Mouse (Mus musculus) kidney, adult 2 months (tissue): ENCODE measurements around the gene Kiz. TPM values are rescaled to one million over a fixed set of nuclear protein-coding genes. Genes with fewer than 3 reads are reported as not detected.

Experiments
- DNase-seq: peaks from one replicate; pipeline ENCODE4 v3.0.0; 2021
- H3K27ac ChIP-seq: fragments of 200-500 bp; 2 replicates; pipeline ENCODE4 v1.5.1; 2012; ENCODE audit warnings: low read depth, low read length, control low read depth, inconsistent platforms; ENCODE audit not compliant: insufficient read depth
- H3K27me3 ChIP-seq: fragments of 200-500 bp; replicated peaks from 2 replicates; pipeline ENCODE4 v1.6.1; 2012; ENCODE audit warnings: mild to moderate bottlenecking, moderate library complexity, low read length, inconsistent platforms; ENCODE audit not compliant: control insufficient read depth, insufficient read depth
- H3K36me3 ChIP-seq: fragments of 200-500 bp; 2 replicates; pipeline ENCODE4 v1.6.1; 2012; ENCODE audit warnings: mild to moderate bottlenecking, moderate library complexity, low read length, inconsistent platforms; ENCODE audit not compliant: control insufficient read depth, insufficient read depth
- H3K4me1 ChIP-seq: fragments of 200-500 bp; 2 replicates; pipeline ENCODE4 v1.6.1; 2011; ENCODE audit warnings: low read length; ENCODE audit not compliant: control insufficient read depth, insufficient read depth
- H3K4me3 ChIP-seq: fragments of 200-500 bp; 2 replicates; pipeline ENCODE4 v1.5.1; 2011; ENCODE audit warnings: mild to moderate bottlenecking, low read depth, low read length, control low read depth; ENCODE audit not compliant: insufficient read depth
- CTCF ChIP-seq: fragments of 200-500 bp; conservative IDR thresholded peaks from 2 replicates; pipeline ENCODE4 v1.5.1; 2011; ENCODE audit warnings: low read depth, mild to moderate bottlenecking, control low read depth, low read length, moderate library complexity, mixed read lengths; ENCODE audit not compliant: insufficient read depth, insufficient read length
- POLR2A ChIP-seq: fragments of 200-500 bp; IDR thresholded peaks from one replicate; pipeline ENCODE4 v1.6.1; 2011; ENCODE audit warnings: low read depth, low read length, control low read depth
- WGBS: fragments of 180-500 bp; shearing (Covaris S2); methylation state at CpG from one replicate; pipeline ENCODE4 v1.1.7; 2018; 5-methylcytosine and 5-hydroxymethylcytosine counted together
- polyA plus RNA-seq: library from polyadenylated mRNA; depleted of rRNA; stranded (reverse); fragments of >200 nt; gene quantifications from 2 replicates; pipeline ENCODE4 v1.2.3, GENCODE M21; 2012

The Kiz gene
- polyA plus RNA-seq, 1 experiment: 11.5 TPM

GRCm38 (mm10) chr2:146837653-146838052, 18.0 kb upstream of the Kiz start:
- Histone ChIP-seq H3K27me3 (peaks cover 13% of the 10 kb centered on the region), H3K36me3 (no peaks in the 10 kb centered on the region)
- WGBS: 19% methylated on average over 1 of the region's 1 CpGs

GRCm38 (mm10) chr2:146838596-146839302, 16.9 kb upstream of the Kiz start:
- Histone ChIP-seq H3K4me3 (no peak overlapping the region), H3K27ac (no peak overlapping the region), H3K4me1 (no peaks in the 10 kb centered on the region), H3K27me3 (peaks cover 13% of the 10 kb centered on the region), H3K36me3 (no peaks in the 10 kb centered on the region)
- TF ChIP-seq POLR2A: no peak
- no peak for TF ChIP-seq CTCF
- DNase-seq: no peak
- WGBS: 5% methylated on average over 30 of the region's 30 CpGs

More at GRCm38 (mm10) chr2:146837653-146838052, 18.0 kb upstream of the Kiz start:
- no peak for DNase-seq
- Histone ChIP-seq H3K4me3 (no peak overlapping the region), H3K27ac (no peak overlapping the region), H3K4me1 (no peaks in the 10 kb centered on the region)
- TF ChIP-seq POLR2A (no peak), CTCF (no peak)

- Histone ChIP-seq H3K36me3 (no peaks in the 10 kb centered on the region), H3K27ac (no peak overlapping the region), H3K4me3 (no peak overlapping the region), H3K4me1 (no peaks in the 10 kb centered on the region), H3K27me3 (peaks cover 12% of the 10 kb centered on the region)
- WGBS: 6% methylated on average over 36 of the region's 36 CpGs
- no peak for DNase-seq
- TF ChIP-seq CTCF: no peak
- TF ChIP-seq POLR2A: no peak
Observed at GRCm38 (mm10) chr2:146839303-146840030, 16.2 kb upstream of the Kiz start.

GRCm38 (mm10) chr2:146847863-146848262, 7.8 kb upstream of the Kiz start:
- H3K4me1 ChIP-seq: no peaks in the 10 kb centered on the region
- no peaks in the 10 kb centered on the region for H3K36me3 ChIP-seq
- no peak overlapping the region for H3K4me3 ChIP-seq
- TF ChIP-seq POLR2A: no peak
- no peak overlapping the region for H3K27ac ChIP-seq
- 87% methylated on average over 2 of the region's 2 CpGs for WGBS
- no peaks in the 10 kb centered on the region for H3K27me3 ChIP-seq
- no peak for DNase-seq

DNA sequence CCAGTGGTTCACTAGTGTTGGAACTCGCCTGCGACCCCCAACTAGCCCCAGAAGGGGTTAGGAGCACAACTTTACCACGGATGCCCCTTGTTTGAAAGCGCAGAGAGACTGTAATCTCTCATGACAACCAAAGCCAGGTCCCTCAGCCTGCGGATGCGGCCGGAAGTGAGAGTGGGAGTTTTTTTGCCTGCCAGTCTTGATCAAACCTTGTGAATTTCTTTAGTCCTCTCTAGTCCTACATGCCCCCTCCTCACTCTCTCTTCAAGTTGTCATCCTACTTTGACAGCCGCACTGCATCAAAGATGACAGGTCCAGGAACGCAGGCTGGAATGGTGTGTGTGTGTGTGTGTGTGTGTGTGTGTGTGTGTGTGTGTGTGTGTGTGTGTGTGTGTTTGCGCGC, 456 bp downstream of the Kiz start:
- peak overlapping the region; percentile 55 for H3K27ac ChIP-seq
- H3K4me3 ChIP-seq: peak overlapping the region; percentile 97
- TF ChIP-seq CTCF (no peak), POLR2A (no peak)
- peak; percentile 57 for DNase-seq
- under 1% methylated on average over 11 of the region's 11 CpGs for WGBS
- no peaks in the 10 kb centered on the region for H3K36me3 ChIP-seq
- H3K4me1 ChIP-seq: no peaks in the 10 kb centered on the region
- H3K27me3 ChIP-seq: no peaks in the 10 kb centered on the region

- TF ChIP-seq CTCF: no peak
- TF ChIP-seq POLR2A: no peak
- no peak for DNase-seq
- WGBS: 56% methylated on average over 4 of the region's 4 CpGs
- Histone ChIP-seq H3K27me3 (no peaks in the 10 kb centered on the region), H3K27ac (no peak overlapping the region), H3K4me3 (no peak overlapping the region), H3K4me1 (no peaks in the 10 kb centered on the region), H3K36me3 (no peaks in the 10 kb centered on the region)
Observed at GRCm38 (mm10) chr2:146856853-146857252, 1.2 kb downstream of the Kiz start.

DNA sequence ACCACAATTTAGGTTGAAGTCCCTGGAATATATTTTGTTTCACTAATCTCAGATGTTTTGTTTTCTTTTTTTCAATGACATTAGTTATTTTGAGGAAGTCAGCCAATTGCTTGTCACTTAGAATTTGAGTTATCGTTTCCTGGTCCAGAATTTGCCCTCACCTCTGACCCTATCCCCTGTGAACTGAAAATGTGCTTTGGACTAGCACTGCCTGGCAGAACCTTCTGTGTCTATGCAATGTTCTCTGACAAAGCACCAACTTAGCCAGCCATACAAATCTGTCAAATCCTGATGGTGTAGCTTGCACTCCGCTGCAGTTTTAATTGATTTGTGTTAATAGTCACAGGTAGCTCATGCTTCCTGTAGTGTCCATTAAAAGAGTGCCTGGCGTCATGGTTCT, 10.1 kb downstream of the Kiz start:
- DNase-seq: peak; percentile 70
- TF ChIP-seq POLR2A (no peak), CTCF (no peak)
- H3K27me3 ChIP-seq: no peaks in the 10 kb centered on the region
- H3K36me3 ChIP-seq: peaks cover 2% of the 10 kb centered on the region; the same call in 1 of the 2 replicates
- no peaks in the 10 kb centered on the region for H3K4me1 ChIP-seq
- 39% methylated on average over 3 of the region's 3 CpGs for WGBS
- H3K4me3 ChIP-seq: no peak overlapping the region
- H3K27ac ChIP-seq: no peak overlapping the region
